Mouse (Mus musculus) kidney, adult 9 months (tissue): ENCODE measurements at regions not wholly inside any gene's neighbourhood (a gene's known extent, or its start where the extent isn't known, plus 50 kb on each side); places are given as distances from the start of the nearest gene placed in this dataset.

Experiments used
- DNase-seq: peaks from one replicate; pipeline ENCODE4 v3.0.0; 2022

GRCm38 (mm10) chr7:54458386-54458785, 376.9 kb upstream of the Luzp2 start:
- DNase-seq, result peak; percentile 10

GRCm38 (mm10) chr7:54491254-54491653, 344.0 kb upstream of the Luzp2 start:
- no peak for DNase-seq

GRCm38 (mm10) chr7:54505235-54505634, 330.1 kb upstream of the Luzp2 start:
- DNase-seq, result no peak

GRCm38 (mm10) chr7:54507006-54507405, 328.3 kb upstream of the Luzp2 start:
- no peak for DNase-seq

- DNase-seq, result no peak
These were observed 299.6 kb upstream of the Luzp2 start for GRCm38 (mm10) chr7:54535693-54536092.

- DNase-seq, result no peak
These were observed 277.9 kb upstream of the Luzp2 start for GRCm38 (mm10) chr7:54557436-54557835.

GRCm38 (mm10) chr7:54565569-54566179, 269.6 kb upstream of the Luzp2 start:
- DNase-seq, result no peak

- no peak for DNase-seq
These were observed 235.5 kb upstream of the Luzp2 start for GRCm38 (mm10) chr7:54599776-54600175.

GRCm38 (mm10) chr7:54622436-54622835, 212.9 kb upstream of the Luzp2 start:
- DNase-seq, result no peak

- DNase-seq, result no peak
These were observed 201.4 kb upstream of the Luzp2 start for GRCm38 (mm10) chr7:54633930-54634329.

- DNase-seq, result no peak
These were observed 200.8 kb upstream of the Luzp2 start for GRCm38 (mm10) chr7:54634348-54635035.

- DNase-seq, result no peak
These were observed 190.0 kb upstream of the Luzp2 start for GRCm38 (mm10) chr7:54645314-54645713.

- DNase-seq, result no peak
These were observed 186.3 kb upstream of the Luzp2 start for GRCm38 (mm10) chr7:54649025-54649424.
